Mouse (Mus musculus) kidney, postnatal 14 days (tissue): ENCODE results near the gene Gpr19.

Experiments used
- DNase-seq: peaks from one replicate; pipeline ENCODE4 v3.0.0; 2022; ENCODE audit warnings: mixed read lengths

The Gpr19 gene

GRCm38 (mm10) chr6:134898095-134898965, at the start of gene Gpr19:
Gene Gpr19, minus strand, starts transcription at chr6:134898578.
- DNase-seq: peak; percentile 94

DNA sequence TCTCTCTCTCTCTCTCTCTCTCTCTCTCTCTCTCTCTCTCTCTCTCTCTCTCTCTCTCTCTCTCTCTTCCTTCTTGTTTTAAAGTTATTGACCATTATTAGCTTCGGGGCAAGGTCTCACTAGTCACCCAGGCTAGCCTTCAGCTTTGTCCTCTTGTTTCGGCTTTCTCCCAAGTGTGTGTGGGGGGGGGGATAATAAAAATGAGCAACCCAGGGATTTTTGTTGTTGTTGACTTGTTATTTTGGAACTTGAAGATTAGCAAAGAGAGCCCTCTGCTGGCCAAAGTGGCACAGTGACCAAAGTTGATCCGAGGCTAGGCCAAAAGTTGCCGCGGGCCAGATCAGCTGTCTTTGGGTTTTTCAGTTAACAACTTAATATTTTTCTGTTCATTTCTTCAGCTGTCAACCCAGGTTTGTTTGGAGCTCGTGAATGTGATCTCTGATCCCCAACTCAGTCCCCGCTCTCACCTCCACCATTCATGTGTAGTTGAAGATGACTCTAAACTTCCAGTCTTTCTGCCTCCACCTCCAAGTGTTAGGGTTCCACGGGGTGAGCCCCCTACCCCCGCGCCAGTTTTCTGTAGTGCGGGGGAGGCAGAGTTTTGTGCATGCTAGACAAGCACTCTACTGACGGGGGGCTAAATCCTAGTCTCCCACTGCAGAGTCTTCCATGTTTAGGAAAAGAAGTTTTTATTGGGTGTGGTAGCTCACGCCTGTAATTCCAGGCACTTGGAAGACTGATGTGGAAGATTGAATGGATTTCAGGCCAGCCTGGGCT, 49.1 kb upstream of the Gpr19 start:
- peak; percentile 83 for DNase-seq

DNA sequence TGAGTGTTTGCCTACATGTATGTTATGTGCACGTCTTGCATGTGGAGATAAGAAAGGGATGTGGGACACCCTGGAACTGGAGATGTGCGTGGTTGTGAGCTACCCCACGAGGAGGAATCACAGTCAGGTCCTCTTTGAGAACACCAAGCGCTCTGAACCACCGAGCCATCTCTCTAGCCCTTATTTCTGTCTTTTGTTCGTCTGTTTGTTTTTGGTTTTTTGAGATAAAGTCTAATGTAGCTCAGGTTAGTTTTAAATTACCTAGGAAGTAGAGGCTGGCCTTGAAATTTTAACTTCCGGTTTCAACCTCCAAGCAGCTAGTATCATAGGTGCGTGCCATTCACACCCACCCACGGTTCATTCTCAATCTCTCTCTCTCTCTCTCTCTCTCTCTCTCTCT, 48.5 kb upstream of the Gpr19 start:
- DNase-seq: no peak

GRCm38 (mm10) chr6:134946054-134946453, 47.7 kb upstream of the Gpr19 start:
- DNase-seq: no peak

DNA sequence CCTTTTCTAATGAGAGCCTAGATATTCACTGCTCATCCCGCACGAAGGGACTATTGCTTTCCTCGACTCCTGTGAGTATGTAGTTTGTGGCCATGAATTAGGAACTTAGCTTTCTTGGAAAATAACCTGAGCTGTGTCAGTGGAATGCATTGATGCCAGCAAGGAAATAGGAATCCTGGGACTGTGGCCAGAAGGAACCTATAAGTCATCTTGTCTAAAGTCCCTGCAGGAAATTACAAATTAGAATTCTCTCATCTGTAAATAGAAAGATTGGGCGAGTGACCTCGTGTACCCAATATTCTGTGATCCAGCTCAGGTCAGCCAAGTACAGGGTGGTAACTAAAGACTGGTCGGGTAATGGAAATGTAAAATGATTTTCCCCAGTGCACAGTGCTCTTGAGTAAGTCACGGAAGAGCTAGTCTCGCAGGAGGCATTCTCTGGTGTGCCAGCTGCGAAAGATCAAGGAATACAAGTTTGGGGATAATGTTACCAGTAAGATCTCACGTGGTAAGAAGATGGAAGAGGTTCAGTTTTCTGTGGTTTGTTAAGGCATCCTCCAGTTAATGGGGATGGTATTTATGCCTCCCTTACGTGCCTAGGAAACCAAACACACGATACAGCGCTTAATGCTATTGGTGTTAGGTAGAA, 45.5 kb upstream of the Gpr19 start:
- peak; percentile 71 for DNase-seq

GRCm38 (mm10) chr6:134939781-134940180, 41.4 kb upstream of the Gpr19 start:
- DNase-seq: no peak

- no peak for DNase-seq
Observed at GRCm38 (mm10) chr6:134934305-134934704, 35.9 kb upstream of the Gpr19 start.

GRCm38 (mm10) chr6:134933207-134933558, 34.8 kb upstream of the Gpr19 start:
- no peak for DNase-seq

DNA sequence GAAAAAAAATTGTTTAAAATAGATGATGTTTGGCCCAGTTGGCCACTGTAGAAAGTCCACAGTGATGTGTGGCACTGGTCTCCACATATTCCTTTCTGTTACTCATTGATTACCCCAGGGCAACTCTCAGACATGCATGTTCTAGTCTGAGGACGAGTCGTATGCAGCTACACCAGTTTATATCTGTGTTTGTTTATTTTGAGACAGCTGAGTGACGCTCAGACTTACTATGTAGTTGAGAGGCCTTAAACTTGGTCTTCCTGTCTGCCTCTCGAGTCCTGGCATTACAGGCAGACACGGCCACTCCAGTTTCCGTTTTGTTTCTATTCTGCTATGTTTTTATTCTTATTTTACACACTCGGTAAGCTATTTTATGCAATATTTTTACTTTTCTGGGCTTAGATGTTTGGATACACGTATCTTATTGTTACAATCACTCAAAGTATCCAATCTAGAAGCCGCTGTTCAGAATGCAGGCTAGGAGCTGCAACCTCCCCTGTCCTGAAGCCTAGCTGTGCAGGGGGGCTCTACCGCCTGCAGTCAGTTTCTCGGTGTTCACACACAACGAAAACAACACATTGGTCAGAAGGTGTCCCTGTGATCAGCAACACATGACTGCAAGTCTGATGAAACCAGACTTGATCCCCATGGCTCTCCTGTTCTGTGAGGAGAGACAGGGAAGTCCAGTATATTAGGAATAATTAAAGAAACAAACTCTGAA, 34.3 kb upstream of the Gpr19 start:
- DNase-seq: no peak

- no peak for DNase-seq
Observed at GRCm38 (mm10) chr6:134931146-134931545, 32.8 kb upstream of the Gpr19 start.

DNA sequence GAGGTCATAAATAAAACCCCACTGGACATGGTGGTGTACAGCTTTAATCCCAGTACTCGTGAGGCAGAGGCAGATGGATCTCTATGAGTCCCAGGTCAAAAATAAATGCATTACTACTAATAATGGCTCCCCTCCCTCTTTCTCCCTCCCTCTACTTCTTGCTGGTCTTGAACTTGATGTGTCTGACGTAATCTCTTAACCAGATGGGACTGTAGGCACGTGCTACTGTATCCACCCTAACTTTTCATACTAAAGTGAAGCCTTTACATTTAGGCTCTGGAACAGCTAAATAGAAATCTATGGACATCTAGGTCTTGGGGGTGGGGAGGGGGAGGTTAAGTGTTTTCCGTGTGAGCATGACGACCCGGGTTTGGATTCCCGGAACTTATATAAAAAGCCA, 32.0 kb upstream of the Gpr19 start:
- no peak for DNase-seq

DNA sequence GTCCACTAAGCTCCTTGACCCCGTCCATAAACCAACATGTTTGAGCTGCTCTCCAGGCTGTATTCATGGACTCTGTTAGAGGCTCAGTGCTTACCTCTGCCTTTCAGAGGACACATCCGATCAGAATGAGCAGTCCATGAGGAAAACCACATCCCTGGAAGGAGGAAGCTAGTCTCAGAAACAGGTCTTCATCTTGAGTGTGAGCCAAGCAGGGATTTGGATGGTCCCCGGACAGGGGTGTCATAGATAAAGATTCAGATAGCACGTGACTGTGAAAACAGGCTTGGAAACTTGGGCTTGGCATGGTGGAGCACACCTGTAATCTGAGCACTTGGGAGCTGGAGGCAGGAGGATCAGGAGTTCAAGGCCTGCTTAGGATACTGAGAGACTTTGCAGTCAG, 31.5 kb upstream of the Gpr19 start:
- no peak for DNase-seq

- peak; percentile 59 for DNase-seq
Observed at GRCm38 (mm10) chr6:134928889-134929310, 30.5 kb upstream of the Gpr19 start.

- peak; percentile 95 for DNase-seq
Observed at GRCm38 (mm10) chr6:134928096-134928888, 29.9 kb upstream of the Gpr19 start.

DNA sequence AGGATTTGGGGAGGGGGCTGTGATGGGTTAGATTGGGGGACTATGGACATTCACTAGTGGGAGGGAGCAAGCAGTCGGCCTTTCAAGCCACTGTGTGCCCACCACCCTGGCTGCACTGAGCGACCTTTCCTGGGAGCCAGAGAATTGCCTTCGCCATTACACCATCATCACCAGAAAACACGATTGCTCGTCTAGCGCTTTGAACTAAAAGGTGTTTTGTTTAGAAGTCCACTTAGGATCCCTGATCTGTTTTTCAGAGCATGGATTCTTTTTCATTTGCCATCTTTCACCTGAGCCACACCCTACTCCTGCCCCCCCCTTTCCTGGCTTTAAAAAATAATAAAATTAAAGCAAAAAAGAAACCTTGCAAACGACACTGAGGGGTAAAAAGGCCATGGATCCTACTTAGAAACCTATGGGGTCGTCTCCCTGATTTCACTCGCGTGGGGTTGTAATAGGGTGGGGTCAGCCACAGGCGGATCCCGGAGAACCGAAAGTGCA, 29.3 kb upstream of the Gpr19 start:
- DNase-seq: peak; percentile 30

- peak; percentile 71 for DNase-seq
Observed at GRCm38 (mm10) chr6:134926803-134927594, 28.6 kb upstream of the Gpr19 start.

DNA sequence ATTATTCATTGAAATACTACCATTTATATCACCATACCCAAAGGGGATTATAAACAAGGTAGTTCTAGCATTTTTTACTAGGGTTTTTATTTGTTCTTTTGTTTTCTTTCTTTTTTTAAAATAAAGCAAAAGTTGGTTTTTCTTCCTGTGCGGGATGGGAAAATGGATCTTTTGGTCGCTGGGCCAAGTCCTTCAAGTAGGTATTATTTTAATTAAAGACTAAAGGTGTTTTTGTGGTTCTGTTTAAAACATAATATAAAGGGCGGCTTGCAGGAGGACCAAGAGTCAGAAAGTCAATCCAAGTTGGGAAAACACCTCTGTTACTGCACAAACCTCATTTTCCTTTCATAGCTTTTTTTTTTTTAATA, 27.9 kb upstream of the Gpr19 start:
- DNase-seq: no peak

DNA sequence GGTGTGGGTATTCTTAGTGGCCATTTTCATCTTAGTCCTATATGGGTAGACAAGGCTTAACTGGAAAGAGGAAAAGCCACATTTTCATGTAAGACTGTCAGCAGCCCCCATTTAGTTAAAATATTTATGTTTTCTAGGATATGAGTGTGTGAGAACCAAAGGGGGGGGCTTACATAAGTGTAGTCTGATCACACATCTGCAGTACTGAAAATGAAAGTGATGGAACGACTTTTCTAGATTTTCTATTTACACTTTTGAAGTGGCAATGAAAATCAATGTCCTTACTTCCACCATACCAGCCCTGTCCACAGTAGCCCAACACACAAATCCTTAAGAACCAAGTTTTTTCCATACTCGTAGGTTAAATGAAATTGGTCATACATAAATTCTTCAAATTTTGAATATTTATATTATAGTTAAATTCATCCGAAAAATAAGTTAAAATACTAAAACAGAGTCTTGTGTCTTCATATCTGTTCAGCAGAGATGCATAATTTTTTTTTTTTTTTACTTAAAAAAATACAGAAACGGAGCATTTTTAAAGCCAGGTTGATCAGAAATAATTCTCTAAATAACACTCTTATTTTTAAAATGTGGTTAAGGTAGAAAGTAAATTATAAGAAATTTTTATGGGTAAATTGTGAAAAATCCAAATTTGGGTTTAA, 27.4 kb upstream of the Gpr19 start:
- DNase-seq: no peak

DNA sequence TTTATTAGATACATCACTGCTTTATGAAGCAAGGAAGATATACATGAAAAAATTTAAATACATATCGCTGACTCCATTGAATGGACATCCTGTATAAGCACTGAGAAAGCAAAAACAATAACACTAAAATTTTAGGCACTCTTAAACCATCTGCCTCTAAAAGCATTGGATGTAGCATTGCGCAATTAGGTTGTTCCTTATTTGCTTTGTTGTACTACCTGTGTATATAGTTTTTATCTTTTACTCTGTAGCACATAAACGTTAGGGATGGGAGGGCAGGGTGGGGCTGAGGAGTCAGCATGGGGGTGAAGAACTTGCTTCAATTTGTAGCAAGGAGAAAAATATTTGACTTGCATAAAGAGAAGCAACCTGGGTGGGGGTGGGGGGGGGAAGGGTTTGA, 25.9 kb upstream of the Gpr19 start:
- DNase-seq: no peak

DNA sequence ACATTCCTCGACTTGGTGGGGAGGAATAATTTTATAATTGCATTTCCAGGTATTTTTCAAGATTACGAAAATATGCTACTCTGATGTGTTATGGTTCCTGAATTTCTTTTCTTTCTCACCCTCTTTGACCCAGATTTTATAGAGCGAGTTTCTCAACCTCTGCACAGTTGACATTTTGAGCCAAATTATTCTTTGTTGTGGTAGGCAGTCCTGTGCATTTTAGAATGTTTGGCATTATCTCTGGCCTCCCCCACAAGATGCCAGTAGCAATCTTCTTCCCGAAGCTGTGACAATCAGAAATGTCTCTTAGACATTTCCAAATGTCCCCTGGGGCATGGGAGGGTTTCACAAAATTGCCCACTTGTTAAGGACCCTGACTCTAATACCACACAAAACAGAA, 25.3 kb upstream of the Gpr19 start:
- no peak for DNase-seq
